Mouse (Mus musculus) heart, postnatal 36 days (tissue): ENCODE results near the gene Rps27. TPM values are rescaled to one million over a fixed set of nuclear protein-coding genes. Genes with fewer than 3 reads are reported as not detected.

ENCODE experiments used
- DNase-seq, 2 experiments: peaks; one replicate each; pipeline ENCODE4 v3.0.0; 2021 to 2022
- intact Hi-C: fragments of 180-260 bp; cut with DNase I; formaldehyde crosslinking; loops from one replicate; pipeline ENCODE4 v1.15.1; 2025
- total RNA-seq, 2 experiments: library from RNA; stranded (reverse); gene quantifications; 2 replicates each; pipeline ENCODE4 v1.2.3; 2021

Rps27 gene
- total RNA-seq, 2 experiments from 2014 or later, result 1,069 to 1,145 TPM

DNA sequence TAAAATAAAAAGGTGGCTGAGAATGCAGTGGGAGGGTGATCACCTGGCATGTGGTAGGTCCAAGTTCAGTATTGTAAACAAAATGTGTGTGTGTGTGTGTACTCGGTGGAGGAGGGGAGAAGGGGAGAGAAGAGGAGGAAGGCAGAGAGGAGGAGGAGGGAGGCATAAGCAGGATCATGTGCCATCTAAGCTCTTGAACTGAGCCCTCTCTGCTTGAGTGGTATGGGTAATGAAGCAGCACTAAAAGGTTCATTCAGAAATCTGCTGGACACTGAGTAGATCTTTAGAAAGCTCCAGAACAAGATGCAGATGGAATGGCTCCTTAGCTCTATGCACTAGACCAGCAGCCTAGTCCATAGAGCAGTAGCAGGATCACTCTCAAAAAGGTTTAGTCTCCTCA, 10.6 kb downstream of the Rps27 start:
- no peak for DNase-seq
- intact Hi-C loops, result no loop called here

- no peak for DNase-seq
- intact Hi-C loops, result no loop called here
These were observed 15.9 kb downstream of the Rps27 start for GRCm38 (mm10) chr3:90197548-90197947.

GRCm38 (mm10) chr3:90195644-90196043, 17.8 kb downstream of the Rps27 start:
- intact Hi-C loops, result no loop called here
- DNase-seq, result no peak

- DNase-seq, result no peak
- intact Hi-C loops, result no loop called here
These were observed 18.7 kb downstream of the Rps27 start for GRCm38 (mm10) chr3:90194759-90195158.

GRCm38 (mm10) chr3:90190859-90191510, 22.5 kb downstream of the Rps27 start:
- no peak for DNase-seq
- intact Hi-C loops, result no loop called here

- no peak for DNase-seq
- intact Hi-C loops, result no loop called here
These were observed 29.9 kb downstream of the Rps27 start for GRCm38 (mm10) chr3:90183581-90183980.

DNA sequence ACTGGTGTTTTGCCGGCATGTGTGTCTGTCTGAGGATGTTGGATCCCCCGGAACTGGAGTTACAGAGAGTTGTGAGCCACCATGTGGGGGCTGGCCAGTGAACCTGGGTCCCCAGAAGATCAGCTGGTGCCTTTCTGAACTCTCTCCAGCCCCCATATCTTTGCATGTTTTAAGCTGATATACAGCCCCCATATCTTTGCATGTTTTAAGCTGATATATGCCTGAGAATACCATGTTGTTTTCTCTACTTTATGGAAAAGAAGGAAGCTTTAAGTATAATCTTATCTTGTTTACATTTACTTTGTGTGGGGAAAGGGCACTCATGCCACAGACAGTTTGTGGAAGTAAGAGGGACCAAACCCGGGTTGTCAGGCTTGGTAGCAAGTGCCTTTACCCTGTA, 33.9 kb downstream of the Rps27 start:
- intact Hi-C loops, result no loop called here
- no peak for DNase-seq

Other genes starting within 250 kb of the Rps27 start
- gene Hax1, start 214.9 kb downstream of the Rps27 start, total RNA-seq, result 10 to 100 TPM; 42.3 to 53.4 TPM
- gene 4933434E20Rik, start 162.0 kb downstream of the Rps27 start, total RNA-seq, result 10 to 100 TPM; 84.0 to 87.6 TPM
- gene Ubap2l, start 161.0 kb downstream of the Rps27 start, total RNA-seq, result 100 to 1,000 TPM; 101 to 121 TPM
- gene Tpm3, start 141.0 kb downstream of the Rps27 start, total RNA-seq, result 10 to 100 TPM; 50.9 to 56.1 TPM
- gene Nup210l, start 109.5 kb downstream of the Rps27 start, total RNA-seq, result under 1 TPM; 0.11 TPM
- gene Rab13, start within 50 bp of the Rps27 start, total RNA-seq, result 1 to 10 TPM; 6.8 to 7.5 TPM
- gene Jtb, start 17.9 kb upstream of the Rps27 start, total RNA-seq, result 10 to 100 TPM; 43.8 to 48.9 TPM
- gene Creb3l4, start 29.9 kb upstream of the Rps27 start, total RNA-seq, result not detected
- 10 to 100 TPM; 82.5 to 90.4 TPM for gene Slc39a1, start 34.5 kb upstream of the Rps27 start, total RNA-seq
- 10 to 100 TPM; 18.2 to 20.8 TPM for gene Crtc2, start 40.5 kb upstream of the Rps27 start, total RNA-seq
- 10 to 100 TPM; 34.0 to 34.5 TPM for gene Dennd4b, start 51.5 kb upstream of the Rps27 start, total RNA-seq
- gene Gatad2b, start 79.5 kb upstream of the Rps27 start, total RNA-seq, result 10 to 100 TPM; 50.1 to 50.7 TPM
- under 1 TPM; 0.54 to 1.00 TPM for gene Slc27a3, start 176.3 kb upstream of the Rps27 start, total RNA-seq
- gene Ints3, start 220.0 kb upstream of the Rps27 start, total RNA-seq, result 10 to 100 TPM; 23.7 to 27.9 TPM